Mouse (Mus musculus) liver, postnatal 0 days (tissue): Measurements from ENCODE around the gene Plekhd1.

Experiments
- CTCF ChIP-seq: sonication (generic); IDR thresholded peaks from 2 replicates; pipeline ENCODE4 v1.5.1; 2016; ENCODE audit warnings: antibody characterized with exemption, low read depth
- EP300 ChIP-seq: IDR thresholded peaks from 2 replicates; pipeline ENCODE4 v1.6.1; 2016; ENCODE audit warnings: antibody characterized with exemption, low read depth, mild to moderate bottlenecking

- no peak for TF ChIP-seq CTCF
- TF ChIP-seq EP300: no peak
These were observed 28.1 kb downstream of the Plekhd1 start for GRCm38 (mm10) chr12:80720507-80720906.
